Mouse (Mus musculus): ENCODE data around the gene Ap1m1. TPM values are rescaled to one million over a fixed set of nuclear protein-coding genes. Genes with fewer than 3 reads are reported as not detected.

The Ap1m1 gene
- polyA plus RNA-seq, 1 experiment: 30.1 TPM

DNA sequence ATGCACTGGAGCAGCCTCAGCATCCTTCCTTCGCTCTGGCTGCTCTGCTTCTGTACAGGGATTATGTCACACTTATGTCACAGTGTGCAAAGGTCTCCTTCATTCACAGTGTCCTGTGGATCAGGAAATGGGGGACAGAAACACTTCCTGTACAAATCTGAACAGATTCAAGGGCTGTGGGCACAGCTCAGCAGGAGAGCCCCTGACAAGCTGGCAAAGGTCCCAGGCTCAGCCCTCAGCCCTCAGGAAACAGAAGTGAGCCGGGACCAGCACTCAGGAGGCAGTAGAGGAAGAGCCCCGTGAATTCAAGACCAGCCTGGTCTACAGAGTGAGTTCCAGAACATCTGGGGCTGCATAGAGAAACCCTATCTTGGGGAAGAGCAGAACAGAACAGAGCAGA, 41.8 kb downstream of the Ap1m1 start:
- no peaks in the 10 kb centered on the region for H3K4me1 ChIP-seq (ENCODE audit: control insufficient read depth, insufficient read depth, low read length)
- no peaks in the 10 kb centered on the region for H3K36me3 ChIP-seq (ENCODE audit: control insufficient read depth, insufficient read depth, low read length, poor library complexity, severe bottlenecking)
- TF ChIP-seq POLR2A (IDR thresholded peaks at IDR 0.05; ENCODE audit: insufficient read depth, low read length): no peak
- TF ChIP-seq EP300 (IDR thresholded peaks at IDR 0.05; ENCODE audit: insufficient read depth, low read depth, low read length): no peak
- no peak for TF ChIP-seq CTCF (IDR thresholded peaks at IDR 0.05; ENCODE audit: low read depth, low read length)
- no peak overlapping the region for H3K9ac ChIP-seq (ENCODE audit: low read depth, poor library complexity, severe bottlenecking)
- no peaks in the 10 kb centered on the region for H3K27me3 ChIP-seq (ENCODE audit: control insufficient read depth, insufficient read depth, low read length, poor library complexity, severe bottlenecking)
- H3K4me3 ChIP-seq (ENCODE audit: low read depth, low read length): no peak overlapping the region
- H3K27ac ChIP-seq (ENCODE audit: insufficient read depth, low read length): no peak overlapping the region
- H3K9me3 ChIP-seq (replicated peaks; ENCODE audit: control insufficient read depth, insufficient read depth, low read length, poor library complexity, severe bottlenecking): no peaks in the 10 kb centered on the region

DNA sequence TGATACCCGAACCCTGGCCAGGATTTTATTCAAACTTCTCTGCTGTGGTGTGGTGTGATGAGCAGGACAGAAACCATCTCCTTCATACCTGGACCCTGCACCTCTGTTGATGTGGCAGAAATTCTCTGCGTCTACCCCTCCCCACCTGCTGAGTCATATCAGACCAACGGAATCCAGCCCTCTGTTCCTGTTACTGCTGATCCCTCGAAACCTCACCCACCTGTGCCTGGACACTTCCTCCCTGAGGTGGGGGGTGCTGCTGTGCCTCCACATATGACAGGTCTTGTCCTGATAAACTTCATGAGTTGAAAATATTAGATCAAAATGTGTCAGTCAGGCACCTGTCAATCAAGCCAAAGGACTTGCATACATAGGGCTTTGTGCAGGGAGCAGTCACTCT, 45.5 kb downstream of the Ap1m1 start:
- Histone ChIP-seq H3K36me3 (ENCODE audit: control insufficient read depth, insufficient read depth, low read length, poor library complexity, severe bottlenecking) (no peaks in the 10 kb centered on the region), H3K27ac (ENCODE audit: insufficient read depth, low read length) (no peak overlapping the region), H3K4me1 (ENCODE audit: control insufficient read depth, insufficient read depth, low read length) (no peaks in the 10 kb centered on the region), H3K4me3 (ENCODE audit: low read depth, low read length) (no peak overlapping the region), H3K9me3 (replicated peaks; ENCODE audit: control insufficient read depth, insufficient read depth, low read length, poor library complexity, severe bottlenecking) (no peaks in the 10 kb centered on the region), H3K9ac (ENCODE audit: low read depth, poor library complexity, severe bottlenecking) (no peak overlapping the region), H3K27me3 (ENCODE audit: control insufficient read depth, insufficient read depth, low read length, poor library complexity, severe bottlenecking) (no peaks in the 10 kb centered on the region)
- no peak for TF ChIP-seq EP300 (IDR thresholded peaks at IDR 0.05; ENCODE audit: insufficient read depth, low read depth, low read length)
- no peak for TF ChIP-seq CTCF (IDR thresholded peaks at IDR 0.05; ENCODE audit: low read depth, low read length)
- TF ChIP-seq POLR2A (IDR thresholded peaks at IDR 0.05; ENCODE audit: insufficient read depth, low read length): no peak

DNA sequence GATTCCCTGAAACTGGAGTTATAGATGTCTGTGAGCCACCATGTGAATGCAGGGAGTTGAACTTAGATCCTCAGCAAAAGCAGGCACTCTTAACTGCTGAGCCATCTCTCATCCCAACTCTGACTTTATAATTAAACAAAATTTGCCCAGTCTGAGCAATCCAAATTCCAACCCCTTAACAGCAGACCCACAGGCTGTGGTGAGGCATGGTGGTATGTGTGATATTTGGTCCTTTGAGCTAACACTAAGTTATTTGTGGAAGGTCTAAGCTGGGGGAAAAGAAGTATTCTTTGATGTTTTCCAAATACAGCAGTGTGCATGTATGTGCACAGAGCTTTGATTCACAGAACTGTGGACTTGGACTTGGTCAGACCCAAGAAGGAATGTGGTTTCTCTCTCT, 49.2 kb downstream of the Ap1m1 start:
- Histone ChIP-seq H3K9me3 (replicated peaks; ENCODE audit: control insufficient read depth, insufficient read depth, low read length, poor library complexity, severe bottlenecking) (no peaks in the 10 kb centered on the region), H3K27me3 (ENCODE audit: control insufficient read depth, insufficient read depth, low read length, poor library complexity, severe bottlenecking) (no peaks in the 10 kb centered on the region), H3K4me1 (ENCODE audit: control insufficient read depth, insufficient read depth, low read length) (peaks cover 7% of the 10 kb centered on the region), H3K9ac (ENCODE audit: low read depth, poor library complexity, severe bottlenecking) (no peak overlapping the region), H3K27ac (ENCODE audit: insufficient read depth, low read length) (no peak overlapping the region), H3K36me3 (ENCODE audit: control insufficient read depth, insufficient read depth, low read length, poor library complexity, severe bottlenecking) (no peaks in the 10 kb centered on the region), H3K4me3 (ENCODE audit: low read depth, low read length) (no peak overlapping the region)
- TF ChIP-seq POLR2A (IDR thresholded peaks at IDR 0.05; ENCODE audit: insufficient read depth, low read length): no peak
- TF ChIP-seq CTCF (IDR thresholded peaks at IDR 0.05; ENCODE audit: low read depth, low read length): no peak

DNA sequence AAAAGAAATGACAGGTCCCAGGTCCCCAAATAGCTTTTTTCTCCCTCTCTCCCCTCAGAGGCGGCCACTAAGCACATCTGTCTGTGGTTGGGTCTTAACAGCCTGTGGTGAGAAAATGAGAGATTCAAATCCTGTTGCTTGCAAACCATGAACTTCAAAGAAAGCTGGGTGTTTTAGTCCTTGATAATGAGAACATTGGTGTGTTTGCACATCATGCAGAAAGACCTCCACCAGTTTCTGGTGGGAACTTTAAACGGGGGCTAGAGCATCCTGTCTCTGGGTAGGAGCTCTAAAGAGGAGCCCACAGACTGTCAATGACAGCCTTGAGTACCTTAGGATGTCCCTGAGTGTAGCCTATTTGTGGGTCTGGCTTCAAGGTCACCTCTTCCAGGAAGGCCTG, 51.3 kb downstream of the Ap1m1 start:
- Histone ChIP-seq H3K9ac (ENCODE audit: low read depth, poor library complexity, severe bottlenecking) (no peak overlapping the region), H3K27me3 (ENCODE audit: control insufficient read depth, insufficient read depth, low read length, poor library complexity, severe bottlenecking) (no peaks in the 10 kb centered on the region), H3K4me3 (ENCODE audit: low read depth, low read length) (no peak overlapping the region), H3K27ac (ENCODE audit: insufficient read depth, low read length) (no peak overlapping the region), H3K9me3 (replicated peaks; ENCODE audit: control insufficient read depth, insufficient read depth, low read length, poor library complexity, severe bottlenecking) (no peaks in the 10 kb centered on the region), H3K36me3 (ENCODE audit: control insufficient read depth, insufficient read depth, low read length, poor library complexity, severe bottlenecking) (no peaks in the 10 kb centered on the region), H3K4me1 (ENCODE audit: control insufficient read depth, insufficient read depth, low read length) (peaks cover 7% of the 10 kb centered on the region)
- TF ChIP-seq EP300 (IDR thresholded peaks at IDR 0.05; ENCODE audit: insufficient read depth, low read depth, low read length) (no peak), CTCF (IDR thresholded peaks at IDR 0.05; ENCODE audit: low read depth, low read length) (no peak), POLR2A (IDR thresholded peaks at IDR 0.05; ENCODE audit: insufficient read depth, low read length) (no peak)

DNA sequence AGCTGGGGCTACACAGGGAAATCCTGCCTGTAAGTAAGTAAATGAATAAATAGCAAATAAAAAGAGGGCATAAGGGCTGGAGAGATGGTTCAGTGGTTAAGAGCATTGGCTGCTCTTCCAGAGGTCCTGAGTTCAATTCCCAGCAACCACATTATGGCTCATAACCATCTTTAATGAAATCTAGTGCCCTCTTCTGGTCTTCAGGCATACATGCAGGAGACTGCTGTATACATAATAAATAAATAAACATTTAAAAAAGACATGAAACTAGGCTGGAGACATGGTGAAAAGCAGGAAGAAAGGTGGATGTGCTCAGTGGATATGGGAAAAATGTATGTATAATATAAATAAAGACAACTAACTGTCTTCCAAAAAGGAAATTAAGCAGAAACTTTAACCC, 53.5 kb downstream of the Ap1m1 start:
- Histone ChIP-seq H3K4me1 (ENCODE audit: control insufficient read depth, insufficient read depth, low read length) (peaks cover 7% of the 10 kb centered on the region), H3K4me3 (ENCODE audit: low read depth, low read length) (no peak overlapping the region), H3K36me3 (ENCODE audit: control insufficient read depth, insufficient read depth, low read length, poor library complexity, severe bottlenecking) (no peaks in the 10 kb centered on the region), H3K9me3 (replicated peaks; ENCODE audit: control insufficient read depth, insufficient read depth, low read length, poor library complexity, severe bottlenecking) (no peaks in the 10 kb centered on the region), H3K27me3 (ENCODE audit: control insufficient read depth, insufficient read depth, low read length, poor library complexity, severe bottlenecking) (no peaks in the 10 kb centered on the region), H3K9ac (ENCODE audit: low read depth, poor library complexity, severe bottlenecking) (no peak overlapping the region), H3K27ac (ENCODE audit: insufficient read depth, low read length) (no peak overlapping the region)
- no peak for TF ChIP-seq POLR2A (IDR thresholded peaks at IDR 0.05; ENCODE audit: insufficient read depth, low read length)
- TF ChIP-seq CTCF (IDR thresholded peaks at IDR 0.05; ENCODE audit: low read depth, low read length): no peak
- TF ChIP-seq EP300 (IDR thresholded peaks at IDR 0.05; ENCODE audit: insufficient read depth, low read depth, low read length): no peak

DNA sequence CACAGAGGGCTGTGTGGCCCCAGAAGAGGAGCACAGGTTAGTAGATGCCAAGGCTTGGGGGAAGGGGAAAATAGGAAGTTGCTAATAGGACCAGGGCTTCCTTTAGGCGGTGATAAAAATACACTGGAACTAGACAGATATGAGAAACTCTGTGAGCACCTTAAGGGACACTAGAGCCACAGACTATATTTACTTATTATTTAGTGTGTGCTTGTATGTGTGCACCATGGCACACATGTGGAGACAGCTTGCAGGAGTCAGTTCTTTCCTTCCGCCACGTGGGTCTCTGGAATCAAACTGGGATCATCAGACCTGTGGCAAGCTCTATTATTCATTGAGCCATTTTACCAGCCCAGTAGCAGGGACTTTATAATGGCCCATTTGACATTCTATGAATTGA, 55.3 kb downstream of the Ap1m1 start:
- Histone ChIP-seq H3K27ac (ENCODE audit: insufficient read depth, low read length) (no peak overlapping the region), H3K36me3 (ENCODE audit: control insufficient read depth, insufficient read depth, low read length, poor library complexity, severe bottlenecking) (no peaks in the 10 kb centered on the region), H3K4me3 (ENCODE audit: low read depth, low read length) (no peak overlapping the region), H3K9me3 (replicated peaks; ENCODE audit: control insufficient read depth, insufficient read depth, low read length, poor library complexity, severe bottlenecking) (no peaks in the 10 kb centered on the region), H3K9ac (ENCODE audit: low read depth, poor library complexity, severe bottlenecking) (no peak overlapping the region), H3K27me3 (ENCODE audit: control insufficient read depth, insufficient read depth, low read length, poor library complexity, severe bottlenecking) (no peaks in the 10 kb centered on the region), H3K4me1 (ENCODE audit: control insufficient read depth, insufficient read depth, low read length) (peaks cover 7% of the 10 kb centered on the region)
- TF ChIP-seq EP300 (IDR thresholded peaks at IDR 0.05; ENCODE audit: insufficient read depth, low read depth, low read length) (no peak), POLR2A (IDR thresholded peaks at IDR 0.05; ENCODE audit: insufficient read depth, low read length) (no peak), CTCF (IDR thresholded peaks at IDR 0.05; ENCODE audit: low read depth, low read length) (no peak)

Measured in ES-Bruce4 (cell line).